Mouse (Mus musculus) erythroblast, embryonic 14.5 days (primary cell): ENCODE results near the gene Pcx.

Source experiments
- GATA1 ChIP-seq: IDR thresholded peaks from 2 replicates; pipeline ENCODE4 v1.6.1; 2012; ENCODE audit warnings: low read length, inconsistent platforms, mixed read lengths
- TAL1 ChIP-seq: IDR thresholded peaks from 3 replicates; pipeline ENCODE4 v1.6.1; 2012; ENCODE audit warnings: low read length, inconsistent platforms, mixed read lengths

DNA sequence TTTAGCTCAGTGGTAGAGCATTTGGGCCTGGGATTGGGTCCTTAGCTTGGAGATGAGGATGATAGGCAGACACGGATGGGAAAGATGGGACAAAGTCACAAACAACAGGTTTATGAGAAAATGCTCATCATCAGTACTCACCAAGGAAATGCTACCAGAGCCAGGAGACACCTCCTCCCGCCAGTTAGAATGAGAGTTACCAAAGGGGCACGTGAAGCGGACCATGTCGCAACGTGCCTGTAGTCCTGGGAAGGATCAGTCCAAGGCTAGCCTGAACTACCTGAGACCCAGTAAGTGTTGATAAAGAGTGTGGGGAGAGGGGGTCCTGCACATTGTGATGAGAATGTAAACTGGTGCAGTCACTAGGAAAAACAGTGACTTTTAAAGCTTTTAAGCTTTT, 60.5 kb downstream of the Pcx start:
- TF ChIP-seq GATA1 = no peak
- no peak for TF ChIP-seq TAL1
